ENCODE assay signal across 17 mouse cellular contexts in genomic region chr9:34830696-34831095, GRCm38 (mm10).
"Had no signal": no experiment of that assay in that cellular context is flagged by ENCODE, and none has a peak within 500 bp of the region (broad histone marks: within the 10 kb centered on the region; RNA-seq: fewer than 3 reads in every experiment).

No protein-coding gene starts in this region.

- H3K9ac ChIP-seq: lung, embryonic 14.5 days; midbrain, embryonic 12.5 days; neural tube, embryonic 13.5 days; neural tube, embryonic 15.5 days had no signal

- DNase-seq: lung, adult 18-20 months; lung, embryonic 14.5 days; lung, postnatal 10 days; lung, postnatal 4 days; right cerebral cortex, adult 18-20 months; right cerebral cortex, postnatal 25 days; right cerebral cortex, postnatal 4 days; spleen, adult 18-20 months; thymus, adult 18-20 months; thymus, postnatal 14 days; thymus, postnatal 36 days had no signal

- H3K4me3 ChIP-seq: midbrain, embryonic 10.5 days; midbrain, embryonic 12.5 days; myocyte; neural tube, embryonic 13.5 days; neural tube, embryonic 15.5 days had no signal

- H3K36me3 ChIP-seq: midbrain, embryonic 10.5 days; midbrain, embryonic 12.5 days; neural tube, embryonic 13.5 days; neural tube, embryonic 15.5 days had no signal

- ATAC-seq: midbrain, embryonic 16.5 days had no signal

- H3K27ac ChIP-seq: midbrain, embryonic 10.5 days; midbrain, embryonic 12.5 days; neural tube, embryonic 13.5 days; neural tube, embryonic 15.5 days had no signal

- H3K9me3 ChIP-seq: midbrain, embryonic 10.5 days; midbrain, embryonic 12.5 days; neural tube, embryonic 13.5 days; neural tube, embryonic 15.5 days had no signal

- H3K27me3 ChIP-seq: midbrain, embryonic 12.5 days; neural tube, embryonic 13.5 days; neural tube, embryonic 15.5 days had no signal

- H3K4me2 ChIP-seq: lung, embryonic 14.5 days; midbrain, embryonic 12.5 days; neural tube, embryonic 13.5 days; neural tube, embryonic 15.5 days had no signal
